Mouse (Mus musculus) central nervous system, embryonic 11.5 days (tissue): ENCODE data around the gene Gm49392. TPM values are rescaled to one million over a fixed set of nuclear protein-coding genes. Genes with fewer than 3 reads are reported as not detected.

Source experiments
- polyA plus RNA-seq: library from polyadenylated mRNA; depleted of rRNA; stranded (reverse); fragments of >200 nt; gene quantifications from 2 replicates; pipeline ENCODE4 v1.2.3, GENCODE M21; 2012; rRNA removed

The Gm49392 gene
- polyA plus RNA-seq = 0.16 TPM in 1 of 2 replicates, not detected in the other

GRCm38 (mm10) chr13:60896794-60897193, at the start of gene Gm49392:
Gm49392 (minus strand) TSS chr13:60896894.

DNA sequence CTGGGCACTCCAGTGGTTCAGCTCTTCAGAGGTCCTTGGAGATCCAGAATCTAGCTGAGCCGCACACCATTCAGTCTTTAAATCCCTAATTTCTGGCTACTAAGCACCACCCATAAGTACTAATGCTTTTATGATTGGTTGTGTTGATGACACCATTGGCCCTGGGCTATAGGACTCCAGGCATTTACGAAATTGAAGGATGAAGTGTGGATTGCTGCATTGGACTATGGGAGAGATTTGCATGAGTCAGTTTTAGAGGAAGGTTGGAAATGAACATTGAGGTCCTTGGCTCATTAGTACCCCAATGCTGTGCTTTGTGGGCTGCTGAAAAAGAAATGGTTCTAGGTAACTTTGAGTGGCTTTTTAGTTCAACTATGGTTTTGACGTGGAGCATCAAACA, 45.2 kb upstream of the Gm49392 start, which contains the start of gene Tpbpa:
Gene Tpbpa, minus strand, starts transcription at position 101 of the 400 bp plus-strand sequence.

GRCm38 (mm10) chr13:60936500-60936901, 39.8 kb upstream of the Gm49392 start, which contains the start of the genes Gm49391 and Ctla2a:
Gm49391 (minus strand) TSS chr13:60936571.
Ctla2a (minus strand) TSS chr13:60936625.

GRCm38 (mm10) chr13:60935490-60935889, 38.8 kb upstream of the Gm49392 start, which contains the start of gene Gm49393:
Gm49393 (minus strand) TSS chr13:60935590.

GRCm38 (mm10) chr13:60904780-60905179, 8.1 kb upstream of the Gm49392 start, which contains the start of gene Tpbpb:
Tpbpb (minus strand) TSS chr13:60904880.

GRCm38 (mm10) chr13:60897328-60897727, 634 bp upstream of the Gm49392 start, which contains the start of gene Ctla2b:
Ctla2b (minus strand) TSS chr13:60897447.

GRCm38 (mm10) chr13:60864281-60864680, 32.4 kb downstream of the Gm49392 start, which contains the start of gene 4930486L24Rik:
4930486L24Rik (minus strand) TSS chr13:60864475.

DNA sequence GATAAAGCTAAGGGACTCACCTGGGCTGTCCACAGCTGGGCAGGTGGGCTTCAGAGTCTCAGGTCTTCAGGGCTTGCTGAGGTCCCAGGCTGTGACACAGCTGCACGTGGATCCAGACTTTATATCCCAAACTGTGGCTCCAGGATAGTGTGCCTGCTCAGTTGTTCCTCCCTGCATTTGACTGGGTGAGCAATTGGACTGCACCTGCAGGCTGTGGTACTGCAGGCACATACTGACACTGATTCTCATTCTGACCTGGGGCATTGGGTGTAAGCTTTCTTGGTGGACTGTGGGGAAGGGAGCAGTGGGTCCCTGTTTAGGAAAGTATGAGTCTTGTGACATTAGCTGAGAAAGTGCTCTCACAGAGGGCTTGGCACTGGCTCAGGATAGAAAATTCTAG, 93.9 kb downstream of the Gm49392 start, which contains the start of gene Ctsll3:
Gene Ctsll3, minus strand, starts transcription at position 101 of the 400 bp plus-strand sequence.

Other genes with a start within 250 kb of the Gm49392 start
- gene BC051665, start 110.5 kb downstream of the Gm49392 start, polyA plus RNA-seq = not detected in 2 replicates
- gene Ctsll3, start 94.0 kb downstream of the Gm49392 start, polyA plus RNA-seq = not detected in 2 replicates
- 0.15 TPM in 1 of 2 replicates, not detected in the other for gene 4930486L24Rik, start 32.4 kb downstream of the Gm49392 start, polyA plus RNA-seq
- gene Ctla2b, start 553 bp upstream of the Gm49392 start, polyA plus RNA-seq = 3.3 and 4.1 TPM in 2 replicates
- gene Tpbpb, start 8.0 kb upstream of the Gm49392 start, polyA plus RNA-seq = 1.0 TPM in 1 of 2 replicates, not detected in the other
- not detected in 2 replicates for gene Gm49393, start 38.7 kb upstream of the Gm49392 start, polyA plus RNA-seq
- 2.3 and 3.2 TPM in 2 replicates for gene Gm49391, start 39.7 kb upstream of the Gm49392 start, polyA plus RNA-seq
- 15.8 and 17.6 TPM in 2 replicates for gene Ctla2a, start 39.7 kb upstream of the Gm49392 start, polyA plus RNA-seq
- gene Tpbpa, start 45.1 kb upstream of the Gm49392 start, polyA plus RNA-seq = 0.17 and 1.4 TPM in 2 replicates
- gene Ctsj, start 109.1 kb upstream of the Gm49392 start, polyA plus RNA-seq = 0.09 TPM in 1 of 2 replicates, not detected in the other
- 0.06 TPM in 1 of 2 replicates, not detected in the other for gene Ctsq, start 143.7 kb upstream of the Gm49392 start, polyA plus RNA-seq